Mouse (Mus musculus) bone marrow, adult 2 months (tissue): ENCODE measurements around the gene Atp6v1a. TPM values are rescaled to one million over a fixed set of nuclear protein-coding genes. Genes with fewer than 3 reads are reported as not detected.

Experiments
- H3K27ac ChIP-seq: fragments of 200-500 bp; 2 replicates; pipeline ENCODE4 v1.5.1; 2012; ENCODE audit warnings: low read depth, mild to moderate bottlenecking, control low read depth, inconsistent platforms, low read length; ENCODE audit not compliant: control insufficient read depth, poor library complexity, insufficient read depth
- H3K4me1 ChIP-seq: fragments of 200-500 bp; 2 replicates; pipeline ENCODE4 v1.6.1; 2011; ENCODE audit warnings: low read length; ENCODE audit not compliant: control insufficient read depth, insufficient read depth
- H3K4me3 ChIP-seq: fragments of 200-500 bp; replicated peaks from 2 replicates; pipeline ENCODE3; 2011; ENCODE audit warnings: mild to moderate bottlenecking, low read depth, low read length, control low read depth; ENCODE audit not compliant: control insufficient read depth
- CTCF ChIP-seq: fragments of 200-500 bp; IDR thresholded peaks from 2 replicates; pipeline ENCODE4 v1.5.1; 2011; ENCODE audit warnings: low read length, control low read depth; ENCODE audit not compliant: control insufficient read depth, insufficient read depth
- POLR2A ChIP-seq: fragments of 200-500 bp; IDR thresholded peaks from 2 replicates; pipeline ENCODE4 v1.6.1; 2011; ENCODE audit warnings: low read depth, mild to moderate bottlenecking, control low read depth, low read length, borderline replicate concordance; ENCODE audit not compliant: control insufficient read depth
- WGBS: fragments of 180-500 bp; shearing (Covaris S2); methylation state at CpG from one replicate; pipeline ENCODE4 v1.1.7; 2018; 5-methylcytosine and 5-hydroxymethylcytosine counted together
- polyA plus RNA-seq: library from polyadenylated mRNA; stranded (reverse); fragments of >200 nt; gene quantifications from 2 replicates; pipeline ENCODE4 v1.2.4, GENCODE M21; 2011; ENCODE audit warnings: low replicate concordance; ENCODE audit not compliant: missing spikeins, insufficient read depth, insufficient read length

The Atp6v1a gene
- polyA plus RNA-seq, 1 experiment = 19.8 TPM

DNA sequence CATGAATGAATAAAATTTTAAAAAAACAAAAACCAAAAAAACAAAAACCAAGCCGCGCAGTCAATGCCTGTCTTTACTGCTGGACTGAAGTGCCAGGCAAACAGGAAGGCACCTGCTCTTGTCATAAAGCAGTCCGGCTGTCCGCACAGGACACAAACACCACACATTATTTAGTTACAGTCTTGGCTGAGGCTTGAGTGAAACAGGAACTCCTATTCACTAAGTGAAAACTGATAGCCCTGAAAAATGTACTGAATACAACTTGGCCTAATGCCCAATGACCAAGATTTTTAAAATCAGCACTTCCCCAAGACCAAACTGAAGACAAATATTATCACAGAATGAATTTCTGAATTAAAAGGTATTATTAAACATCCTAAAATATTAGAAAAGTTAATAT lies 13.1 kb downstream of the Atp6v1a start:
- TF ChIP-seq CTCF (no peak), POLR2A (no peak)
- H3K4me3 ChIP-seq = no peak overlapping the region
- no peak overlapping the region for H3K27ac ChIP-seq
- 32% methylated on average over 4 of the region's 4 CpGs for WGBS
- no peaks in the 10 kb centered on the region; the same call in 1 of the 2 replicates for H3K4me1 ChIP-seq

- no peak overlapping the region for H3K27ac ChIP-seq
- H3K4me1 ChIP-seq = no peaks in the 10 kb centered on the region; the same call in 1 of the 2 replicates
- TF ChIP-seq CTCF (no peak), POLR2A (no peak)
- WGBS = 74% methylated on average over 2 of the region's 2 CpGs
- H3K4me3 ChIP-seq = no peak overlapping the region
Observed at GRCm38 (mm10) chr16:44125436-44125835, 14.1 kb downstream of the Atp6v1a start.

DNA sequence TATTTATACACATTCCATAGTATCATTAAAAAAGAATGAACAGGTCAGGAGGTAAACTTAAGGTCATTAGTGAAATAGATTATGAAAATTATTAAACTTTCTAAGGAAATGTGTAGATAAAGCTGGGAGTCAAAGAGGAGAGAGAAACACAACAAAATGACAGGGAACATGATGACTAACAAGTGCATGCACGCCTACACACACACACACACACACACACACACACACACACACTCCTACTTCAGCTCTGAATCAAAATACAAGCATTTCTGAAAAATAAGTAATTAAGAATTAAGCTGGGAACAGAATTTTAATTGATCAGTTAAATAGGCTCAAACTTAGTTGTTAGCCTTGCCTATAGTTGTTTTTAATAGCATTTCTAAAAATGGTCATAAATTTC lies 14.8 kb downstream of the Atp6v1a start:
- Histone ChIP-seq H3K27ac (no peak overlapping the region), H3K4me1 (no peaks in the 10 kb centered on the region; the same call in 1 of the 2 replicates), H3K4me3 (no peak overlapping the region)
- TF ChIP-seq POLR2A = no peak
- TF ChIP-seq CTCF = no peak
- 62% methylated on average over 1 of the region's 1 CpGs for WGBS

DNA sequence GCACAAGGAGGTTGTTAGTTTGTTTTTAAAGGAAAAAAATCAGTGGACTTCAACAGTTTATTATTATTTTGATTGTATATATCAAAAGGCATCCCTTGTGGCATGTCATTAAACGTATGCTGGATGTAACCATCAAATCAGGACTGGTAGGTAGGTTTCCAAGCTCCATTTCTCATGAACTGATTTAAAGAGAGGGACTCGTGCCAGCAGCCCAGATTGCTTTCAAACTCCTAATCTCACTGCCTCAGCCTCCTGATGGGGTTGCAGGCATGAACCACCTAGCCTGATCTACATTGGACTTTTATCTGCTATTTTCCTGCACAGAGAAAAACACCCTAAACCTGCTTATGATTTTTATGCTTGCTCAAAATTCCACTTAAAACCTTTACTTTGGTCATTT lies 15.7 kb downstream of the Atp6v1a start:
- TF ChIP-seq POLR2A (no peak), CTCF (no peak)
- 73% methylated on average over 2 of the region's 2 CpGs for WGBS
- Histone ChIP-seq H3K4me3 (no peak overlapping the region), H3K27ac (no peak overlapping the region), H3K4me1 (no peaks in the 10 kb centered on the region; the same call in 1 of the 2 replicates)

DNA sequence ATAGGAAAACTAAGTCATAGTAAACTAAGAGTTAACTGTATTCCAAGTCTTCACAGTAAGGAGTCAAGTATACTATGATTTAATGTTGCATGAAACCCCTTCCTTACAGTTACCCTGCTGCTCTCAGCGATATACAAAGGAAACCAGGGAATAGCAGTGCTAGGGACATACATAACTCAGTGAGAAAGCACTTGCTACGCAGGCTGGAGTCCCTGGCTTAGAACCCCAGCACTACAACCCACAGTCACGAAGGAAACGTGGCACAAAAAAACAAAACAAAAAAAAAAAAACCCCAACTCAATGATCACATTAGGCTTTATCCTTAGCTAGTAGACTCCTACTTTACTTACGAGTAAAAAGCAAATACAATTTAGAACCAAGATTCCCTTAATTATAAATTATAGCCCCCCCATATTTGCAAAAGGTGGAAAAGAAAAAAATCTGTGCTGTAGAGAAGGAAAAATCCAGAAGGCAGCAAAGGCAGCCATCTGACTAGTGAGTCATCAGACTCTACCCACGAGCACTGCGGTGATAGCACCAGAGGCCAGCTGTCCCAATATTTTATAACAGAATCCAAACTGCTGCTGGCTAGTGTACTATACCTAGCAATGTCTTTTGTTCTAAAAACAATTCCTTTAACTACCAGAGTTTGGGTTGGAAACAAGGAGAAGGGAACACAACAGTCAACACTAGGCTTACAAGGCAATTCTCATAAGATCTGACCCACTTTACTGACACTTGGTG lies 16.4 kb downstream of the Atp6v1a start:
- no peak for TF ChIP-seq POLR2A
- no peak for TF ChIP-seq CTCF
- WGBS = 76% methylated on average over 7 of the region's 7 CpGs
- Histone ChIP-seq H3K4me3 (no peak overlapping the region), H3K27ac (no peak overlapping the region), H3K4me1 (no peaks in the 10 kb centered on the region; the same call in 1 of the 2 replicates)

GRCm38 (mm10) chr16:44122574-44122973 lies 16.9 kb downstream of the Atp6v1a start:
- no peak for TF ChIP-seq POLR2A
- TF ChIP-seq CTCF = no peak
- Histone ChIP-seq H3K4me3 (no peak overlapping the region), H3K27ac (no peak overlapping the region), H3K4me1 (no peaks in the 10 kb centered on the region; the same call in 1 of the 2 replicates)
- WGBS = 85% methylated on average over 6 of the region's 6 CpGs

- WGBS = 89% methylated on average over 6 of the region's 6 CpGs
- H3K4me3 ChIP-seq = no peak overlapping the region
- no peaks in the 10 kb centered on the region; the same call in 1 of the 2 replicates for H3K4me1 ChIP-seq
Observed at GRCm38 (mm10) chr16:44122122-44122521, 17.4 kb downstream of the Atp6v1a start.

GRCm38 (mm10) chr16:44119753-44120501 lies 19.6 kb downstream of the Atp6v1a start:
- no peak overlapping the region for H3K4me3 ChIP-seq
- no peaks in the 10 kb centered on the region for H3K4me1 ChIP-seq
- WGBS = 56% methylated on average over 7 of the region's 7 CpGs
- no peak for TF ChIP-seq POLR2A
- TF ChIP-seq CTCF = no peak
- H3K27ac ChIP-seq = no peak overlapping the region

More at GRCm38 (mm10) chr16:44122122-44122521, 17.4 kb downstream of the Atp6v1a start:
- H3K27ac ChIP-seq = no peak overlapping the region
- TF ChIP-seq POLR2A (no peak), CTCF (no peak)
